Mouse (Mus musculus) lung, postnatal 0 days (tissue): ENCODE data around the gene Poldip2. TPM values are rescaled to one million over a fixed set of nuclear protein-coding genes. Genes with fewer than 3 reads are reported as not detected.

Experiments
- ATAC-seq: fragments of 200-750 bp; cut with Nextera tagmentation; 2 replicates; pipeline ENCODE4 v1.8.0; 2017; ENCODE audit warnings: moderate library complexity
- DNase-seq: peaks from one replicate; pipeline ENCODE4 v3.0.0-alpha.2; 2016; ENCODE audit warnings: low spot score
- H3K27ac ChIP-seq: fragments of 300-500 bp; sonication (generic); 2 replicates; pipeline ENCODE4 v1.5.1; 2014; ENCODE audit warnings: antibody characterized with exemption, mild to moderate bottlenecking, low read length, mixed read lengths
- H3K27me3 ChIP-seq: fragments of 300-500 bp; sonication (generic); replicated peaks from 2 replicates; pipeline ENCODE4 v1.6.1; 2014; ENCODE audit warnings: low read length, mixed read lengths; ENCODE audit not compliant: insufficient read depth
- H3K36me3 ChIP-seq: fragments of 300-500 bp; sonication (generic); 2 replicates; pipeline ENCODE4 v1.6.1; 2014; ENCODE audit warnings: low read length, mixed read lengths; ENCODE audit not compliant: insufficient read depth
- H3K4me1 ChIP-seq: fragments of 300-500 bp; sonication (generic); 2 replicates; pipeline ENCODE4 v1.6.1; 2014; ENCODE audit warnings: antibody characterized with exemption, low read depth, low read length, mixed read lengths; ENCODE audit not compliant: insufficient read depth
- H3K4me2 ChIP-seq: fragments of 300-500 bp; sonication (generic); replicated peaks from 2 replicates; pipeline ENCODE4 v1.6.1; 2014; ENCODE audit warnings: low read depth, mild to moderate bottlenecking, low read length, moderate library complexity, mixed read lengths
- H3K4me3 ChIP-seq: fragments of 300-500 bp; sonication (generic); 2 replicates; pipeline ENCODE4 v1.5.1; 2014; ENCODE audit warnings: low read depth, low read length
- H3K9ac ChIP-seq: fragments of 300-500 bp; sonication (generic); replicated peaks from 2 replicates; pipeline ENCODE4 v1.6.1; 2014; ENCODE audit warnings: low read depth, mild to moderate bottlenecking
- H3K9me3 ChIP-seq: fragments of 300-500 bp; sonication (generic); 2 replicates; pipeline ENCODE4 v1.6.1; 2016; ENCODE audit warnings: low read length, mixed read lengths
- CTCF ChIP-seq: IDR thresholded peaks from 2 replicates; pipeline ENCODE4 v1.5.1; 2016; ENCODE audit warnings: antibody characterized with exemption, mild to moderate bottlenecking
- EP300 ChIP-seq: IDR thresholded peaks from 2 replicates; pipeline ENCODE4 v1.6.1; 2016; ENCODE audit warnings: antibody characterized with exemption, mild to moderate bottlenecking, control low read depth
- WGBS: fragments of 180-500 bp; shearing (Covaris S2); extraction: QIAGEN DNeasy Blood & Tissue Kit; methylation state at CpG from one replicate; pipeline ENCODE4 v1.1.7; 2014; 5-methylcytosine and 5-hydroxymethylcytosine counted together
- polyA plus RNA-seq: library from polyadenylated mRNA; unstranded; fragments of >200 nt; fragmentation: Nextera tagmentation; extraction: Ambion mirVana; gene quantifications from 2 replicates; pipeline ENCODE4 v1.2.1, GENCODE M21; 2015

Poldip2 gene
- polyA plus RNA-seq, 1 experiment from 2014 or later = 111 TPM

- DNase-seq (peak; percentile 96), ATAC-seq (peak; percentile 47)
- Histone ChIP-seq H3K9me3 (no peaks in the 10 kb centered on the region), H3K4me2 (peak overlapping the region; percentile 70), H3K4me1 (peaks cover 4% of the 10 kb centered on the region; the same call in 1 of the 2 replicates), H3K36me3 (0 out of 2 replicates have a peak, but pooled peaks cover 4% of the 10 kb centered on the region), H3K9ac (peak overlapping the region; percentile 71), H3K27me3 (no peaks in the 10 kb centered on the region), H3K27ac (peak overlapping the region; percentile 98), H3K4me3 (peak overlapping the region; percentile 79)
- under 1% methylated on average over 23 of the region's 23 CpGs for WGBS
- TF ChIP-seq CTCF = no peak
Observed at GRCm38 (mm10) chr11:78535376-78536079, 23.5 kb downstream of the Poldip2 start.

GRCm38 (mm10) chr11:78536080-78536689, 24.2 kb downstream of the Poldip2 start, which contains the start of the genes Tnfaip1 and Ift20:
Tnfaip1 (minus strand) TSS chr11:78536332.
Ift20 (plus strand) TSS chr11:78536361.
- peak within 1 kb of the TSS; percentile 79 for H3K4me3 ChIP-seq
- 0 out of 2 replicates have a peak, but pooled peaks cover 9% of the 10 kb centered on the region for H3K36me3 ChIP-seq
- peak; percentile 97 for ATAC-seq
- no peaks in the 10 kb centered on the region for H3K27me3 ChIP-seq
- peak within 1 kb of the TSS; percentile 98 for H3K27ac ChIP-seq
- TF ChIP-seq EP300 = peak; percentile 79
- peak; percentile 13; the same call in 1 of the 2 replicates for TF ChIP-seq CTCF
- under 1% methylated on average over 52 of the region's 52 CpGs for WGBS
- H3K4me1 ChIP-seq = peaks cover 4% of the 10 kb centered on the region; the same call in 1 of the 2 replicates
- H3K4me2 ChIP-seq = peak within 1 kb of the TSS; percentile 70
- peak within 1 kb of the TSS; percentile 83 for H3K9ac ChIP-seq
- H3K9me3 ChIP-seq = no peaks in the 10 kb centered on the region
- peak; percentile 100 for DNase-seq

- Histone ChIP-seq H3K27ac (peak overlapping the region; percentile 92), H3K4me2 (peak overlapping the region; percentile 70), H3K4me1 (peaks cover 4% of the 10 kb centered on the region; the same call in 1 of the 2 replicates), H3K9ac (peak overlapping the region; percentile 83), H3K4me3 (peak overlapping the region; percentile 79), H3K9me3 (no peaks in the 10 kb centered on the region), H3K27me3 (no peaks in the 10 kb centered on the region), H3K36me3 (0 out of 2 replicates have a peak, but pooled peaks cover 9% of the 10 kb centered on the region)
- 1% methylated on average over 14 of the region's 14 CpGs for WGBS
- ATAC-seq = no peak; the same call in 1 of the 2 replicates
- no peak for DNase-seq
- TF ChIP-seq EP300 = no peak
- TF ChIP-seq CTCF = no peak
Observed at GRCm38 (mm10) chr11:78536690-78537084, 24.7 kb downstream of the Poldip2 start.

DNA sequence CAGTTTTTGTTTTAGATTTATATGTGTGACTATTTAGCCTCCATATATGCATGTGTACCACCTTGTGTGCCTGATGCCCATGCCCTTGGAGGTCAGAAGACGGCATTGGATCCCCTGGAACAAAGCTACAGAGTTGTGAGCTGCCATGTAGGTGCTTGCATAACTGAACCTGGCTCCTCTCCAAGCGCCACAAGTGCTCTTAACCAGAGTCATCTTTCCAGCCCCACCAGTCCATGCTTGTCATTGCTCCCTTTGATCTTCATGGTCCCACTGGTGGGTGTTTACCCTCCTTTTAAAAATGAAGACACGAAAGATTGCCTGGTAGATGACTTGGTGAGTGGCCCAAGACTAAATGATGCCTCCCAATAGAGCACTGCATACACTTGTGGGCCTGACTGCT, 28.4 kb downstream of the Poldip2 start:
- no peak for ATAC-seq
- WGBS = 60% methylated on average over 3 of the region's 3 CpGs

DNA sequence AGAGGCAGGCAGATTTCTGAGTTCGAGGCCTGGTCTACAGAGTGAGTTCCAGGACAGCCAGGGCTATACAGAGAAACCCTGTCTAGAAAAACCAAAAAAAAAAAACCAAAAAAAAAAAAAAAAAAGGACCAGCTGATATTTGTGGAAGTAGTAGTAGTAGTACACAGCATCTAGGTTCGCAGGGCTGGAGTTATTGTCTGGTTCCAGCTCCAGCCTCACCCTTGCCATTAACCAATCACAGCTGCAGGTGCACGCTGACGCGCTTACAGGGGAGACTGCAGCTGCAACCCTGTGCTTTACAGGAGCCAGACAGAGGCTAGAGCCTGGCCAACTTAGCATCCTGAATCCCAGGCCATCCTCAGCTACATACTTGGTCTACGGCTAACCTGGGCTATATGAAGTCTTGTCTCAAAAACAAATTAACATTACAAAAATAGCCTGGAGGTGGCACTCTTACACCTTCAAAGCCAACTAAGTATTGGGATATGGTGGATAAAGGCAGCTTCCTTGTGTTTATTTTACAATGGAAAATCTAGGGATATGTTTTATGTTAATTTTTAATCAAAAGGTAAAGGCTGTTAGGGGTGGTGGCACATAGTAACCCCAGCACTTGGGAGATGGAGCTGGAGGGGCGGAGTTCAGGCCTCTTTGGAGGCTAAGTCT, 32.6 kb downstream of the Poldip2 start:
- Histone ChIP-seq H3K4me2 (no peak overlapping the region), H3K9me3 (no peaks in the 10 kb centered on the region), H3K4me3 (no peak overlapping the region), H3K36me3 (peaks cover 14% of the 10 kb centered on the region; the same call in 1 of the 2 replicates), H3K4me1 (peaks cover under 1% of the 10 kb centered on the region; the same call in 1 of the 2 replicates), H3K27ac (no peak overlapping the region), H3K27me3 (no peaks in the 10 kb centered on the region), H3K9ac (no peak overlapping the region)
- DNase-seq = no peak
- 96% methylated on average over 7 of the region's 7 CpGs for WGBS
- ATAC-seq = no peak
- peak; percentile 27 for TF ChIP-seq CTCF
- no peak for TF ChIP-seq EP300

More for the DNA sequence above, 28.4 kb downstream of the Poldip2 start:
- DNase-seq = no peak
- no peak overlapping the region for H3K4me3 ChIP-seq
- no peaks in the 10 kb centered on the region for H3K27me3 ChIP-seq
- 0 out of 2 replicates have a peak, but pooled peaks cover 4% of the 10 kb centered on the region for H3K4me1 ChIP-seq
- TF ChIP-seq EP300 (peak; percentile 62; the same call in 1 of the 2 replicates), CTCF (no peak)
- H3K9ac ChIP-seq = no peak overlapping the region
- H3K9me3 ChIP-seq = no peaks in the 10 kb centered on the region
- peaks cover 14% of the 10 kb centered on the region; the same call in 1 of the 2 replicates for H3K36me3 ChIP-seq
- H3K27ac ChIP-seq = no peak overlapping the region
- no peak overlapping the region for H3K4me2 ChIP-seq

DNA sequence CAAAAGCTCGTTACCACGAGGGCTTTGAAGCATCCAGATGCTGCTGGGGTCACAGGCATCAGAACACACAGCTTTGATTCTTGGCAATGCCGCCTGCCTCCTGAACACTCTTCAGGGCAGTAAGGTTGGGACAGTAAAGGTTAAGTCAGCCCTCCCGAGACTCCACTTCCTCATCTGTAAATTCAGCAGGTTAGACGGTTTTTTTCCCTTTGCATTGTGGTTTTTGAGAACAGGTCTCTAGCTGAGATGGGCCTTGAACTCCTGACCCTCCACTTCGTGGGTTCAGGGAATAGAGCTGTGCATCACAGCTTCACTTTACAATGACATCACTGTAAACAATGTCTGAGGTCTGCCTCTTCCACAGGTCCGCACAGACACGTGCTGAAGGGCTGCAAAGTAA, 33.2 kb downstream of the Poldip2 start:
- ATAC-seq (no peak), DNase-seq (no peak)
- Histone ChIP-seq H3K9me3 (no peaks in the 10 kb centered on the region), H3K36me3 (peaks cover 13% of the 10 kb centered on the region; the same call in 1 of the 2 replicates), H3K4me2 (no peak overlapping the region), H3K9ac (no peak overlapping the region), H3K27me3 (no peaks in the 10 kb centered on the region), H3K4me1 (peaks cover 2% of the 10 kb centered on the region; the same call in 1 of the 2 replicates), H3K4me3 (no peak overlapping the region), H3K27ac (no peak overlapping the region)
- WGBS = 48% methylated on average over 8 of the region's 8 CpGs
- TF ChIP-seq CTCF (no peak), EP300 (no peak)
